Mouse (Mus musculus): ENCODE results near the gene Egr2. TPM values are rescaled to one million over a fixed set of nuclear protein-coding genes. Genes with fewer than 3 reads are reported as not detected.

Egr2 gene
- polyA plus RNA-seq, 1 experiment: 0.22 TPM

GRCm38 (mm10) chr10:67539401-67539730 lies 4.1 kb downstream of the Egr2 start:
- no peak overlapping the region for H3K27ac ChIP-seq (ENCODE audit: insufficient read depth, low read length)
- TF ChIP-seq POLR2A (IDR thresholded peaks at IDR 0.05; ENCODE audit: insufficient read depth, low read length): no peak
- TF ChIP-seq EP300 (IDR thresholded peaks at IDR 0.05; ENCODE audit: insufficient read depth, low read depth, low read length): no peak
- no peak for TF ChIP-seq CTCF (IDR thresholded peaks at IDR 0.05; ENCODE audit: low read depth, low read length)
- no peaks in the 10 kb centered on the region for H3K4me1 ChIP-seq (ENCODE audit: control insufficient read depth, insufficient read depth, low read length)
- no peak overlapping the region for H3K4me3 ChIP-seq (ENCODE audit: low read depth, low read length)
- H3K36me3 ChIP-seq (ENCODE audit: control insufficient read depth, insufficient read depth, low read length, poor library complexity, severe bottlenecking): no peaks in the 10 kb centered on the region
- H3K9me3 ChIP-seq (replicated peaks; ENCODE audit: control insufficient read depth, insufficient read depth, low read length, poor library complexity, severe bottlenecking): no peaks in the 10 kb centered on the region
- H3K9ac ChIP-seq (ENCODE audit: low read depth, poor library complexity, severe bottlenecking): no peak overlapping the region
- H3K27me3 ChIP-seq (ENCODE audit: control insufficient read depth, insufficient read depth, low read length, poor library complexity, severe bottlenecking): peaks cover 28% of the 10 kb centered on the region

GRCm38 (mm10) chr10:67540591-67540990 lies 5.3 kb downstream of the Egr2 start:
- Histone ChIP-seq H3K9ac (ENCODE audit: low read depth, poor library complexity, severe bottlenecking) (no peak overlapping the region), H3K4me3 (ENCODE audit: low read depth, low read length) (no peak overlapping the region), H3K27me3 (ENCODE audit: control insufficient read depth, insufficient read depth, low read length, poor library complexity, severe bottlenecking) (peaks cover 17% of the 10 kb centered on the region), H3K4me1 (ENCODE audit: control insufficient read depth, insufficient read depth, low read length) (no peaks in the 10 kb centered on the region), H3K36me3 (ENCODE audit: control insufficient read depth, insufficient read depth, low read length, poor library complexity, severe bottlenecking) (no peaks in the 10 kb centered on the region), H3K9me3 (replicated peaks; ENCODE audit: control insufficient read depth, insufficient read depth, low read length, poor library complexity, severe bottlenecking) (no peaks in the 10 kb centered on the region), H3K27ac (ENCODE audit: insufficient read depth, low read length) (no peak overlapping the region)
- TF ChIP-seq CTCF (IDR thresholded peaks at IDR 0.05; ENCODE audit: low read depth, low read length) (no peak), EP300 (IDR thresholded peaks at IDR 0.05; ENCODE audit: insufficient read depth, low read depth, low read length) (no peak), POLR2A (IDR thresholded peaks at IDR 0.05; ENCODE audit: insufficient read depth, low read length) (no peak)

GRCm38 (mm10) chr10:67547850-67548260 lies 12.6 kb downstream of the Egr2 start:
- no peaks in the 10 kb centered on the region for H3K9me3 ChIP-seq (replicated peaks; ENCODE audit: control insufficient read depth, insufficient read depth, low read length, poor library complexity, severe bottlenecking)
- 0 out of 2 replicates have a peak, but pooled peaks cover 2% of the 10 kb centered on the region for H3K36me3 ChIP-seq (ENCODE audit: control insufficient read depth, insufficient read depth, low read length, poor library complexity, severe bottlenecking)
- H3K27me3 ChIP-seq (ENCODE audit: control insufficient read depth, insufficient read depth, low read length, poor library complexity, severe bottlenecking): no peaks in the 10 kb centered on the region
- peak overlapping the region; percentile 89 for H3K9ac ChIP-seq (ENCODE audit: low read depth, poor library complexity, severe bottlenecking)
- TF ChIP-seq POLR2A (IDR thresholded peaks at IDR 0.05; ENCODE audit: insufficient read depth, low read length) (no peak), CTCF (IDR thresholded peaks at IDR 0.05; ENCODE audit: low read depth, low read length) (no peak), EP300 (IDR thresholded peaks at IDR 0.05; ENCODE audit: insufficient read depth, low read depth, low read length) (no peak)
- H3K4me3 ChIP-seq (ENCODE audit: low read depth, low read length): peak overlapping the region; percentile 87
- H3K27ac ChIP-seq (ENCODE audit: insufficient read depth, low read length): no peak overlapping the region
- H3K4me1 ChIP-seq (ENCODE audit: control insufficient read depth, insufficient read depth, low read length): no peaks in the 10 kb centered on the region

- H3K36me3 ChIP-seq (ENCODE audit: control insufficient read depth, insufficient read depth, low read length, poor library complexity, severe bottlenecking): 0 out of 2 replicates have a peak, but pooled peaks cover 2% of the 10 kb centered on the region
- H3K27ac ChIP-seq (ENCODE audit: insufficient read depth, low read length): no peak overlapping the region
- no peak for TF ChIP-seq EP300 (IDR thresholded peaks at IDR 0.05; ENCODE audit: insufficient read depth, low read depth, low read length)
- no peak for TF ChIP-seq POLR2A (IDR thresholded peaks at IDR 0.05; ENCODE audit: insufficient read depth, low read length)
- TF ChIP-seq CTCF (IDR thresholded peaks at IDR 0.05; ENCODE audit: low read depth, low read length): no peak
- H3K27me3 ChIP-seq (ENCODE audit: control insufficient read depth, insufficient read depth, low read length, poor library complexity, severe bottlenecking): no peaks in the 10 kb centered on the region
- peak overlapping the region; percentile 89 for H3K9ac ChIP-seq (ENCODE audit: low read depth, poor library complexity, severe bottlenecking)
- no peaks in the 10 kb centered on the region for H3K4me1 ChIP-seq (ENCODE audit: control insufficient read depth, insufficient read depth, low read length)
- H3K4me3 ChIP-seq (ENCODE audit: low read depth, low read length): peak overlapping the region; percentile 87
- no peaks in the 10 kb centered on the region for H3K9me3 ChIP-seq (replicated peaks; ENCODE audit: control insufficient read depth, insufficient read depth, low read length, poor library complexity, severe bottlenecking)
These were observed 13.1 kb downstream of the Egr2 start for GRCm38 (mm10) chr10:67548261-67548854.

GRCm38 (mm10) chr10:67548877-67549731 lies 13.8 kb downstream of the Egr2 start, which contains the start of gene Ado:
Ado (minus strand) TSS chr10:67548955.
- Histone ChIP-seq H3K9me3 (replicated peaks; ENCODE audit: control insufficient read depth, insufficient read depth, low read length, poor library complexity, severe bottlenecking) (no peaks in the 10 kb centered on the region), H3K4me3 (ENCODE audit: low read depth, low read length) (peak within 1 kb of the TSS; percentile 87), H3K27ac (ENCODE audit: insufficient read depth, low read length) (peak within 1 kb of the TSS; percentile 19; the same call in 1 of the 2 replicates), H3K36me3 (ENCODE audit: control insufficient read depth, insufficient read depth, low read length, poor library complexity, severe bottlenecking) (0 out of 2 replicates have a peak, but pooled peaks cover 2% of the 10 kb centered on the region), H3K4me1 (ENCODE audit: control insufficient read depth, insufficient read depth, low read length) (no peaks in the 10 kb centered on the region), H3K9ac (ENCODE audit: low read depth, poor library complexity, severe bottlenecking) (peak within 1 kb of the TSS; percentile 89), H3K27me3 (ENCODE audit: control insufficient read depth, insufficient read depth, low read length, poor library complexity, severe bottlenecking) (no peaks in the 10 kb centered on the region)
- peak; percentile 6 for TF ChIP-seq POLR2A (IDR thresholded peaks at IDR 0.05; ENCODE audit: insufficient read depth, low read length)
- TF ChIP-seq EP300 (IDR thresholded peaks at IDR 0.05; ENCODE audit: insufficient read depth, low read depth, low read length): no peak

GRCm38 (mm10) chr10:67558053-67558452 lies 22.8 kb downstream of the Egr2 start:
- Histone ChIP-seq H3K27ac (ENCODE audit: insufficient read depth, low read length) (no peak overlapping the region), H3K27me3 (ENCODE audit: control insufficient read depth, insufficient read depth, low read length, poor library complexity, severe bottlenecking) (no peaks in the 10 kb centered on the region), H3K9ac (ENCODE audit: low read depth, poor library complexity, severe bottlenecking) (no peak overlapping the region), H3K4me1 (ENCODE audit: control insufficient read depth, insufficient read depth, low read length) (no peaks in the 10 kb centered on the region), H3K9me3 (replicated peaks; ENCODE audit: control insufficient read depth, insufficient read depth, low read length, poor library complexity, severe bottlenecking) (no peaks in the 10 kb centered on the region), H3K36me3 (ENCODE audit: control insufficient read depth, insufficient read depth, low read length, poor library complexity, severe bottlenecking) (no peaks in the 10 kb centered on the region), H3K4me3 (ENCODE audit: low read depth, low read length) (no peak overlapping the region)
- TF ChIP-seq POLR2A (IDR thresholded peaks at IDR 0.05; ENCODE audit: insufficient read depth, low read length) (no peak), CTCF (IDR thresholded peaks at IDR 0.05; ENCODE audit: low read depth, low read length) (no peak), EP300 (IDR thresholded peaks at IDR 0.05; ENCODE audit: insufficient read depth, low read depth, low read length) (no peak)
